Comparison of ENCODE assay signal across 18 mouse cellular contexts in genomic region chr8:83579676-83580075, GRCm38 (mm10). TPM values are rescaled to one million over a fixed set of nuclear protein-coding genes. Genes with fewer than 3 reads are reported as not detected.
DNase-seq lines count a peak whose midpoint lies in the region; ATAC-seq lines count a peak whose summit lies in the region.
"Had no signal": no experiment of that assay in that cellular context is flagged by ENCODE, and none has a peak within 500 bp of the region (broad histone marks: within the 10 kb centered on the region; RNA-seq: fewer than 3 reads in every experiment).

No protein-coding gene starts in this region.

- H3K27me3 ChIP-seq in heart, embryonic 12.5 days (replicated peaks) = no peaks in the 10 kb centered on the region
- H3K27me3 ChIP-seq in kidney, embryonic 15.5 days = no peaks in the 10 kb centered on the region
- H3K27me3 ChIP-seq in kidney, embryonic 14.5 days (ENCODE audit: control insufficient read depth, insufficient read depth, low read length) = no peaks in the 10 kb centered on the region
- H3K27me3 ChIP-seq: embryonic facial prominence, embryonic 15.5 days had no signal

- peak; percentile 4 for DNase-seq in cerebellum, adult 11-12 months
- no peak for DNase-seq in cerebellum, postnatal 36 days
- DNase-seq in heart, adult 8-10 months (ENCODE audit: low spot score) = no peak
- DNase-seq in brain, adult 2 months (ENCODE audit: low read depth, low spot score) = peak; percentile 2
- DNase-seq: adrenal gland, postnatal 14 days; kidney, adult 8-10 months; thymus, adult 2 months had no signal

- H3K27ac ChIP-seq in heart, embryonic 12.5 days (ENCODE audit: poor library complexity, severe bottlenecking) = peak overlapping the region; percentile 95
- no peak overlapping the region for H3K27ac ChIP-seq in kidney, embryonic 15.5 days
- H3K27ac ChIP-seq in kidney, embryonic 14.5 days (ENCODE audit: low read depth, low read length) = no peak overlapping the region

- H3K4me2 ChIP-seq in heart, embryonic 12.5 days = no peak overlapping the region
- no peak overlapping the region for H3K4me2 ChIP-seq in kidney, embryonic 15.5 days
- no peak overlapping the region for H3K4me2 ChIP-seq in kidney, embryonic 14.5 days (replicated peaks; ENCODE audit: low read depth, low read length)
- H3K4me2 ChIP-seq: embryonic facial prominence, embryonic 15.5 days had no signal

- peaks cover 11% of the 10 kb centered on the region for H3K36me3 ChIP-seq in heart, embryonic 12.5 days
- peaks cover 9% of the 10 kb centered on the region for H3K36me3 ChIP-seq in kidney, embryonic 15.5 days
- H3K36me3 ChIP-seq in kidney, embryonic 14.5 days (ENCODE audit: control insufficient read depth, insufficient read depth, low read length) = peaks cover 9% of the 10 kb centered on the region

- H3K4me3 ChIP-seq in heart, embryonic 12.5 days = no peak overlapping the region
- H3K4me3 ChIP-seq in kidney, embryonic 15.5 days (replicated peaks) = no peak overlapping the region
- H3K4me3 ChIP-seq in kidney, embryonic 14.5 days (ENCODE audit: low read length) = no peak overlapping the region
- H3K4me3 ChIP-seq: embryonic facial prominence, embryonic 15.5 days had no signal

- peak overlapping the region; percentile 61 for H3K9ac ChIP-seq in heart, embryonic 12.5 days
- H3K9ac ChIP-seq in kidney, embryonic 15.5 days = 0 out of 2 replicates have a peak overlapping the region, but pooled peaks have one; percentile 12
- no peak overlapping the region for H3K9ac ChIP-seq in kidney, embryonic 14.5 days (ENCODE audit: low read depth, low read length)
- H3K9ac ChIP-seq: embryonic facial prominence, embryonic 15.5 days had no signal

- no peaks in the 10 kb centered on the region for H3K9me3 ChIP-seq in heart, embryonic 12.5 days (replicated peaks)
- H3K9me3 ChIP-seq in kidney, embryonic 15.5 days (replicated peaks) = no peaks in the 10 kb centered on the region
- H3K9me3 ChIP-seq in kidney, embryonic 14.5 days (ENCODE audit: control insufficient read depth, low read length) = no peaks in the 10 kb centered on the region
- H3K9me3 ChIP-seq: embryonic facial prominence, embryonic 15.5 days had no signal

- ATAC-seq in heart, embryonic 12.5 days (ENCODE audit: insufficient number of reproducible peaks, low FRiP score) = no peak
- no peak for ATAC-seq in kidney, embryonic 15.5 days (replicated peaks; ENCODE audit: low FRiP score)
- ATAC-seq in kidney, embryonic 14.5 days (ENCODE audit: low FRiP score, low TSS enrichment) = no peak
- no peak for ATAC-seq in frontal cortex, adult (ENCODE audit: low TSS enrichment)

- 85% methylated on average over 8 of the region's 8 CpGs for WGBS in heart, embryonic 12.5 days
- WGBS in kidney, embryonic 15.5 days = 75% methylated on average over 8 of the region's 8 CpGs
- WGBS in kidney, embryonic 14.5 days = 90% methylated on average over 8 of the region's 8 CpGs

- H3K4me1 ChIP-seq in heart, embryonic 12.5 days (replicated peaks) = peaks cover 64% of the 10 kb centered on the region
- peaks cover 79% of the 10 kb centered on the region for H3K4me1 ChIP-seq in kidney, embryonic 15.5 days
- H3K4me1 ChIP-seq in kidney, embryonic 14.5 days (ENCODE audit: control insufficient read depth, insufficient read depth, low read length) = peaks cover 43% of the 10 kb centered on the region

RNA-seq across cellular contexts. Expression of gene Ndufb7, which starts 13.2 kb away (rescaled TPM):
- polyA plus RNA-seq in heart, embryonic 12.5 days (2016; fragmentation: Nextera tagmentation; extraction: Ambion mirVana) = 547 and 555 TPM in 2 replicates
- 100 to 1,000 TPM; 561 to 765 (median 683) TPM for total RNA-seq in heart, adult 8-10 months (2022)
- 344 and 353 TPM in 2 replicates for polyA plus RNA-seq in kidney, embryonic 15.5 days (2015; fragmentation: Nextera tagmentation; extraction: Ambion mirVana)
- polyA plus RNA-seq in kidney, embryonic 14.5 days (2014; fragmentation: Nextera tagmentation; extraction: Ambion mirVana) = 348 and 423 TPM in 2 replicates

RNA-seq across cellular contexts. Expression of gene Tecr, which starts 28.1 kb away (rescaled TPM):
- polyA plus RNA-seq in heart, embryonic 12.5 days (2016; fragmentation: Nextera tagmentation; extraction: Ambion mirVana) = 445 and 456 TPM in 2 replicates
- total RNA-seq in heart, adult 8-10 months (2022) = 100 to 1,000 TPM; 539 to 688 (median 589) TPM
- 577 and 605 TPM in 2 replicates for polyA plus RNA-seq in kidney, embryonic 15.5 days (2015; fragmentation: Nextera tagmentation; extraction: Ambion mirVana)
- 661 and 682 TPM in 2 replicates for polyA plus RNA-seq in kidney, embryonic 14.5 days (2014; fragmentation: Nextera tagmentation; extraction: Ambion mirVana)

RNA-seq across cellular contexts. Expression of gene Dnajb1, which starts 28.3 kb away (rescaled TPM):
- polyA plus RNA-seq in heart, embryonic 12.5 days (2016; fragmentation: Nextera tagmentation; extraction: Ambion mirVana) = 45.1 and 47.4 TPM in 2 replicates
- total RNA-seq in heart, adult 8-10 months (2022) = 10 to 100 TPM; 11.0 to 14.2 (median 12.6) TPM
- polyA plus RNA-seq in kidney, embryonic 15.5 days (2015; fragmentation: Nextera tagmentation; extraction: Ambion mirVana) = 59.1 and 60.4 TPM in 2 replicates
- polyA plus RNA-seq in kidney, embryonic 14.5 days (2014; fragmentation: Nextera tagmentation; extraction: Ambion mirVana) = 42.5 and 48.9 TPM in 2 replicates

RNA-seq across cellular contexts. Expression of gene Olfr370, which starts 44.1 kb away (rescaled TPM):
- not detected in 2 replicates for polyA plus RNA-seq in heart, embryonic 12.5 days (2016; fragmentation: Nextera tagmentation; extraction: Ambion mirVana)
- total RNA-seq in heart, adult 8-10 months (2022) = not detected
- not detected in 2 replicates for polyA plus RNA-seq in kidney, embryonic 15.5 days (2015; fragmentation: Nextera tagmentation; extraction: Ambion mirVana)
- polyA plus RNA-seq in kidney, embryonic 14.5 days (2014; fragmentation: Nextera tagmentation; extraction: Ambion mirVana) = not detected in 2 replicates
- total RNA-seq: adrenal gland, postnatal 14 days; layer of hippocampus, postnatal 25 days; monocyte, adult 5-6 weeks had no signal
- polyA plus RNA-seq: frontal cortex, adult 2 months; gonadal fat pad, adult 2 months; limb, embryonic 11.5 days; lung, adult 2 months; thymus, adult 2 months had no signal

Comparison
In these comparisons a context has a peak if more than half of its experiments do, and no peak if none do; other contexts are left out.
1. DNase-seq: peak in cerebellum, adult 11-12 months (single experiment) and brain, adult 2 months (single experiment); none in cerebellum, postnatal 36 days (0 of 2) and heart, adult 8-10 months (single experiment).